Mouse (Mus musculus) C2C12 (cell line): ENCODE measurements around the gene Eps8l3.

ENCODE experiments used
- CEBPB ChIP-seq: IDR thresholded peaks from one replicate; pipeline ENCODE4 v1.6.1; 2011; ENCODE audit warnings: low read depth, mild to moderate bottlenecking, control low read depth, moderate library complexity
- CTCF ChIP-seq: IDR thresholded peaks from one replicate; pipeline ENCODE4 v1.5.1; 2011; ENCODE audit not compliant: control insufficient read depth, insufficient read depth, insufficient read length
- MAX ChIP-seq: IDR thresholded peaks from one replicate; pipeline ENCODE4 v1.6.1; 2011; ENCODE audit warnings: mild to moderate bottlenecking, control low read depth

- TF ChIP-seq CTCF (no peak), CEBPB (no peak), MAX (no peak)
Measured at GRCm38 (mm10) chr3:107848126-107848525, 28.9 kb upstream of the Eps8l3 start.
